ENCODE assay signal across 10 mouse cellular contexts in the genomic region with DNA sequence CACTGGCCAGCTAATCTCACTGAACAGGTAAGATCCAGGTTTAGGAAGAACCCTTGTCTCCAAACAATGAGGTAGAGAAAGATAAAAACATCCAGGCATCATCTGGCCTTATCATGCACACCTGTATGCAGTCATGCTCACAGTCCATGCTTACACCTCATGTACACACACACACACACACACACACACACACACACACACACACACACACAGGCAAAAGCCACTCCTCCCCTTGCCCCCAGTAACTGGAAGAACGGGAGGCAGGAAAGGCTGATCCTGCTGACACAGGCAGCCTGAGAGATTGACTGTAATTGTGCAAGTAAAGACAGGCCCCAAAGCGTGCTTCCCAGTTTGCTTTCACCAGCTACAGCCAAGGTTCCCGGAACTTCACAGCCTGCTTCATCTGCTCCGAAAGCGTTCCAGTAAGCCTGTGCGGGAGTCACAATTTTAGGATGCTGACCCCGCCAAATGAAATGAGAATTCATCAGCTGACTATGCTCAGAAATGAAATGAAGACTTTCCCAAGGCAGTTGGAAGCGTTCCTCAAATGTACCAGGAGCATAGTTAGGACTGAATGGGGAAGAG. TPM values are rescaled to one million over a fixed set of nuclear protein-coding genes. Genes with fewer than 3 reads are reported as not detected.
DNase-seq lines count a peak whose midpoint lies in the region; ATAC-seq and TF ChIP-seq lines count a peak whose summit lies in the region.
"Had no signal": no experiment of that assay in that cellular context is flagged by ENCODE, and none has a peak within 500 bp of the region (broad histone marks: within the 10 kb centered on the region; RNA-seq: fewer than 3 reads in every experiment).

No protein-coding gene starts in this region.

- no peaks in the 10 kb centered on the region for H3K27me3 ChIP-seq in hindbrain, postnatal 0 days (ENCODE audit: insufficient read depth, low read length)
- H3K27me3 ChIP-seq in hindbrain, embryonic 11.5 days (ENCODE audit: control insufficient read depth, insufficient read depth, low read length): no peaks in the 10 kb centered on the region
- H3K27me3 ChIP-seq in thymus, adult 2 months (ENCODE audit: control insufficient read depth, insufficient read depth, low read length): no peaks in the 10 kb centered on the region
- H3K27me3 ChIP-seq: neural tube, embryonic 13.5 days had no signal

- TF ChIP-seq POLR2A in thymus, adult 2 months (IDR thresholded peaks at IDR 0.05; ENCODE audit: control insufficient read depth, extremely low read depth, insufficient read depth, low read length, poor library complexity): no peak

- H3K4me2 ChIP-seq in hindbrain, postnatal 0 days (ENCODE audit: low read depth, low read length): no peak overlapping the region
- no peak overlapping the region for H3K4me2 ChIP-seq in hindbrain, embryonic 11.5 days (replicated peaks; ENCODE audit: low read depth, low read length)
- H3K4me2 ChIP-seq: neural tube, embryonic 13.5 days had no signal

- no peaks in the 10 kb centered on the region for H3K36me3 ChIP-seq in hindbrain, postnatal 0 days (ENCODE audit: insufficient read depth, low read length)
- no peaks in the 10 kb centered on the region for H3K36me3 ChIP-seq in hindbrain, embryonic 11.5 days (ENCODE audit: control insufficient read depth, insufficient read depth, low read length)
- no peaks in the 10 kb centered on the region for H3K36me3 ChIP-seq in thymus, adult 2 months (ENCODE audit: control insufficient read depth, insufficient read depth, low read length)
- H3K36me3 ChIP-seq: neural tube, embryonic 13.5 days had no signal

- H3K9ac ChIP-seq in hindbrain, postnatal 0 days (replicated peaks; ENCODE audit: low read length): no peak overlapping the region
- H3K9ac ChIP-seq in hindbrain, embryonic 11.5 days (ENCODE audit: low read depth, low read length): no peak overlapping the region
- H3K9ac ChIP-seq: liver, embryonic 14.5 days; neural tube, embryonic 13.5 days had no signal

- peak; percentile 49; the same call in 1 of the 2 replicates for ATAC-seq in hindbrain, postnatal 0 days
- ATAC-seq in hindbrain, embryonic 11.5 days (ENCODE audit: low FRiP score): no peak

- H3K4me1 ChIP-seq in hindbrain, postnatal 0 days (ENCODE audit: insufficient read depth, low read length): no peaks in the 10 kb centered on the region
- H3K4me1 ChIP-seq in hindbrain, embryonic 11.5 days (replicated peaks; ENCODE audit: control insufficient read depth, insufficient read depth, low read length): no peaks in the 10 kb centered on the region
- no peaks in the 10 kb centered on the region for H3K4me1 ChIP-seq in thymus, adult 2 months (replicated peaks; ENCODE audit: control insufficient read depth, insufficient read depth, low read length)

- peak; percentile 15 for DNase-seq in hindbrain, postnatal 0 days (ENCODE audit: low spot score)
- DNase-seq in hindbrain, embryonic 11.5 days (ENCODE audit: low spot score): no peak
- DNase-seq in urinary bladder, adult 18-20 months (ENCODE audit: low spot score in 2 of 2): peak; percentile 28 to 44
- no peak for DNase-seq in urinary bladder, adult 2 months (ENCODE audit: low spot score)
- peak; percentile 11 for DNase-seq in heart, postnatal 4 days
- DNase-seq in spleen, adult 12 weeks (ENCODE audit: low spot score): no peak
- DNase-seq in cerebellum, adult 9-11 months: no peak
- no peak for DNase-seq in thymus, adult 2 months

- TF ChIP-seq CTCF in hindbrain, postnatal 0 days (IDR thresholded peaks at IDR 0.05; ENCODE audit: low read depth): no peak
- no peak for TF ChIP-seq CTCF in thymus, adult 2 months (IDR thresholded peaks at IDR 0.05; ENCODE audit: borderline replicate concordance, control insufficient read depth, extremely low read depth, insufficient read depth, low read length, poor library complexity)

- H3K27ac ChIP-seq in hindbrain, postnatal 0 days: no peak overlapping the region
- H3K27ac ChIP-seq in hindbrain, embryonic 11.5 days (ENCODE audit: low read depth, low read length): no peak overlapping the region
- H3K27ac ChIP-seq in thymus, adult 2 months (ENCODE audit: control insufficient read depth, insufficient read depth, low read length): no peak overlapping the region
- H3K27ac ChIP-seq: liver, embryonic 14.5 days; neural tube, embryonic 13.5 days had no signal

- H3K4me3 ChIP-seq in hindbrain, postnatal 0 days (ENCODE audit: low read length): no peak overlapping the region
- H3K4me3 ChIP-seq in hindbrain, embryonic 11.5 days (ENCODE audit: low read depth, low read length): no peak overlapping the region
- H3K4me3 ChIP-seq in thymus, adult 2 months (ENCODE audit: control insufficient read depth, insufficient read depth, low read length): no peak overlapping the region
- H3K4me3 ChIP-seq: neural tube, embryonic 13.5 days had no signal

- H3K9me3 ChIP-seq in hindbrain, postnatal 0 days (ENCODE audit: low read length): no peaks in the 10 kb centered on the region
- H3K9me3 ChIP-seq in hindbrain, embryonic 11.5 days (ENCODE audit: control insufficient read depth, low read length): no peaks in the 10 kb centered on the region
- H3K9me3 ChIP-seq: neural tube, embryonic 13.5 days had no signal

- 58% methylated on average over 8 of the region's 8 CpGs for WGBS in hindbrain, postnatal 0 days
- 82% methylated on average over 8 of the region's 8 CpGs for WGBS in hindbrain, embryonic 11.5 days
- 92% methylated on average over 8 of the region's 8 CpGs for WGBS in thymus, adult 2 months

RNA-seq across cellular contexts. Expression of gene Cd44, which starts 19.4 kb away (rescaled TPM):
- 7.0 and 10.4 TPM in 2 replicates for total RNA-seq in hindbrain, postnatal 0 days (2014; rRNA removed)
- polyA plus RNA-seq in hindbrain, postnatal 0 days (2015; fragmentation: Nextera tagmentation; extraction: Ambion mirVana): 5.2 and 6.0 TPM in 2 replicates
- 3.7 and 4.1 TPM in 2 replicates for polyA plus RNA-seq in hindbrain, embryonic 11.5 days (2014; fragmentation: Nextera tagmentation; extraction: Ambion mirVana)
- 26.9 and 32.5 TPM in 2 replicates for polyA plus RNA-seq in urinary bladder, adult 2 months (2012; rRNA removed)
- total RNA-seq in heart, postnatal 4 days (2021): 10 to 100 TPM; 26.7 to 28.2 TPM
- polyA plus RNA-seq in thymus, adult 2 months (2012; rRNA removed): 17.8 and 19.3 TPM in 2 replicates

Comparison
In these comparisons a context has a peak if more than half of its experiments do, and no peak if none do; other contexts are left out.
1. DNase-seq: peak in hindbrain, postnatal 0 days (single experiment), urinary bladder, adult 18-20 months (2 of 2) and heart, postnatal 4 days (single experiment); none in hindbrain, embryonic 11.5 days (single experiment), urinary bladder, adult 2 months (single experiment), spleen, adult 12 weeks (single experiment), cerebellum, adult 9-11 months (single experiment) and thymus, adult 2 months (single experiment).